Mouse (Mus musculus) spleen, adult 2 months (tissue): ENCODE results near the gene Mageh1.
"Not testable (repeated sequence)": the region's sequence is repeated elsewhere in the genome, so short reads cannot be mapped to it uniquely, and the experiment has no call there.

ENCODE experiments used
- CTCF ChIP-seq: fragments of 200-500 bp; IDR thresholded peaks from 2 replicates; pipeline ENCODE4 v1.5.1; 2011; ENCODE audit warnings: mild to moderate bottlenecking, inconsistent platforms; ENCODE audit not compliant: insufficient read depth, insufficient read length, insufficient replicate concordance; ENCODE audit errors: extremely low read depth
- POLR2A ChIP-seq: fragments of 200-500 bp; IDR thresholded peaks from 2 replicates; pipeline ENCODE4 v1.6.1; 2011; ENCODE audit warnings: low read depth, low read length, inconsistent platforms

DNA sequence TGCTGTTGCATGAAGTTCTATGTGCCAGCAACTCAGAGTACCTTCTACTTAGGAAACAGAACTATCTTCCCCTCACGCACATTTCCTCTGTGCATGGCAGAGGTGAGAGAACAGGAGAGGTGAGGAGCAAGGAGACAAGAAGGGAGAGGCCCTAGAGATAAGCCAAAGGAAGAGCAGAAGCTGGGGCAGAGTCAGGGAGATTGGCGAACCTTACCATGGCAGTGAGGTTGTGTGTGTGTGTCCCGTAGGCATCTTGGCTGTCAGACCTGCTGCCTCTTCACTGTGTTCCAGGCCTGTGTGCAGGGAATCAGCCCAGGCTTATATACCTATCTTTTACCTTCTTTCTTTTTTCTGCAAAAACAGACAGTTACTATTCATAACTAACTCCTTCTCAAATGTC lies 11.7 kb downstream of the Mageh1 start:
- not testable (repeated sequence) for TF ChIP-seq CTCF, POLR2A
